Mouse (Mus musculus) left cerebral cortex, adult 2 months (tissue): ENCODE data around the gene Sirt5. TPM values are rescaled to one million over a fixed set of nuclear protein-coding genes. Genes with fewer than 3 reads are reported as not detected.

Source experiments
- DNase-seq, 2 experiments: peaks; one replicate each; pipeline ENCODE4 v3.0.0; 2021 to 2022; ENCODE audit warnings: low spot score in 2 of 2, mixed read lengths in 1 of 2; ENCODE audit errors: extremely low spot score in 1 of 2
- H3K27ac ChIP-seq: fragments of 200-600 bp; 2 replicates; pipeline ENCODE4 v1.8.1; 2022
- H3K4me3 ChIP-seq: fragments of 200-600 bp; 2 replicates; pipeline ENCODE4 v1.8.1; 2022
- CTCF ChIP-seq: fragments of 200-600 bp; IDR thresholded peaks from 2 replicates; pipeline ENCODE4 v1.8.1; 2022; ENCODE audit warnings: antibody characterized with exemption, mild to moderate bottlenecking, moderate library complexity
- intact Hi-C: fragments of 180-260 bp; cut with DNase I; formaldehyde crosslinking; loops from one replicate; pipeline ENCODE4 v1.15.1; 2025
- long read RNA-seq, 2 experiments: library from polyadenylated mRNA; stranded (forward); transcript quantifications; one replicate each; pipeline ENCODE4 v2.0.0; 2021; ENCODE audit warnings: borderline mapping rate in 2 of 2
- total RNA-seq, 2 experiments: library from RNA; stranded (reverse); gene quantifications; 2 replicates each; pipeline ENCODE4 v1.2.3; 2021

Sirt5 gene
- 10 to 100 TPM; 14.5 to 20.1 TPM for total RNA-seq
- long read RNA-seq, experiment 1, partial matches to known transcripts = 0 of 7 reads
- long read RNA-seq, experiment 1, other reads (novel, unspliced or antisense) = 5 of 7 reads
- long read RNA-seq, experiment 2, partial matches to known transcripts = 3 of 13 reads
- long read RNA-seq, experiment 2, other reads (novel, unspliced or antisense) = 3 of 13 reads

GRCm38 (mm10) chr13:43364985-43365824, at the start of gene Sirt5:
Gene Sirt5 (plus strand): TSS chr13:43365496.
- peak; percentile 92 for TF ChIP-seq CTCF
- peak within 1 kb of the TSS; percentile 68 for H3K27ac ChIP-seq
- H3K4me3 ChIP-seq = peak within 1 kb of the TSS; percentile 56
- intact Hi-C loops = no loop called here
- peak; percentile 83 to 84 for DNase-seq

GRCm38 (mm10) chr13:43317411-43317810, 47.9 kb upstream of the Sirt5 start:
- TF ChIP-seq CTCF = no peak
- no peak for DNase-seq
- no peak overlapping the region for H3K27ac ChIP-seq
- no peak overlapping the region for H3K4me3 ChIP-seq
- intact Hi-C loops = no loop called here

- no peak overlapping the region for H3K4me3 ChIP-seq
- intact Hi-C loops = no loop called here
- H3K27ac ChIP-seq = no peak overlapping the region
- no peak for DNase-seq
- no peak for TF ChIP-seq CTCF
These were observed 45.9 kb upstream of the Sirt5 start for GRCm38 (mm10) chr13:43319396-43319795.

GRCm38 (mm10) chr13:43321492-43321891, 43.8 kb upstream of the Sirt5 start:
- intact Hi-C loops = no loop called here
- no peak for DNase-seq
- peak; percentile 43 for TF ChIP-seq CTCF
- Histone ChIP-seq H3K4me3 (no peak overlapping the region), H3K27ac (no peak overlapping the region)

- H3K4me3 ChIP-seq = no peak overlapping the region
- no peak overlapping the region for H3K27ac ChIP-seq
- no peak for TF ChIP-seq CTCF
- DNase-seq = no peak
- intact Hi-C loops = no loop called here
These were observed 39.9 kb upstream of the Sirt5 start for GRCm38 (mm10) chr13:43325427-43325826.

GRCm38 (mm10) chr13:43331721-43332444, 33.4 kb upstream of the Sirt5 start:
- no peak for DNase-seq
- Histone ChIP-seq H3K4me3 (no peak overlapping the region), H3K27ac (no peak overlapping the region)
- no peak for TF ChIP-seq CTCF
- intact Hi-C loops = no loop called here

- H3K27ac ChIP-seq = no peak overlapping the region
- intact Hi-C loops = no loop called here
- TF ChIP-seq CTCF = peak; percentile 38
- no peak overlapping the region for H3K4me3 ChIP-seq
- DNase-seq = no peak
These were observed 32.7 kb upstream of the Sirt5 start for GRCm38 (mm10) chr13:43332591-43332990.

GRCm38 (mm10) chr13:43336425-43337221, 28.7 kb upstream of the Sirt5 start:
- intact Hi-C loops = no loop called here
- DNase-seq = no peak
- no peak for TF ChIP-seq CTCF
- no peak overlapping the region for H3K27ac ChIP-seq
- H3K4me3 ChIP-seq = no peak overlapping the region

GRCm38 (mm10) chr13:43338001-43338400, 27.3 kb upstream of the Sirt5 start:
- Histone ChIP-seq H3K4me3 (no peak overlapping the region), H3K27ac (no peak overlapping the region)
- intact Hi-C loops = no loop called here
- TF ChIP-seq CTCF = no peak
- DNase-seq = peak in 1 of 2 experiments; percentile 13

GRCm38 (mm10) chr13:43338632-43339031, 26.7 kb upstream of the Sirt5 start:
- TF ChIP-seq CTCF = no peak
- no peak for DNase-seq
- Histone ChIP-seq H3K4me3 (no peak overlapping the region), H3K27ac (no peak overlapping the region)
- intact Hi-C loops = no loop called here

GRCm38 (mm10) chr13:43346825-43347224, 18.5 kb upstream of the Sirt5 start:
- intact Hi-C loops = no loop called here
- H3K27ac ChIP-seq = no peak overlapping the region
- no peak for TF ChIP-seq CTCF
- no peak overlapping the region for H3K4me3 ChIP-seq
- no peak for DNase-seq
